Mouse (Mus musculus) neutrophil, adult 83 days (primary cell): ENCODE results near the gene Ccdc106. TPM values are rescaled to one million over a fixed set of nuclear protein-coding genes. Genes with fewer than 3 reads are reported as not detected.

Experiments
- total RNA-seq, 2 experiments: library from RNA; stranded (reverse); gene quantifications; one replicate each; pipeline ENCODE4 v1.2.4; 2023

Ccdc106 gene
- total RNA-seq, result under 1 TPM; 0.42 to 0.70 TPM

GRCm38 (mm10) chr7:5020000-5020681, at the start of gene Ccdc106, which contains the start of gene Zfp865:
Gene Ccdc106, plus strand, starts transcription at chr7:5020553.
Gene Zfp865, plus strand, starts transcription at chr7:5020376.

DNA sequence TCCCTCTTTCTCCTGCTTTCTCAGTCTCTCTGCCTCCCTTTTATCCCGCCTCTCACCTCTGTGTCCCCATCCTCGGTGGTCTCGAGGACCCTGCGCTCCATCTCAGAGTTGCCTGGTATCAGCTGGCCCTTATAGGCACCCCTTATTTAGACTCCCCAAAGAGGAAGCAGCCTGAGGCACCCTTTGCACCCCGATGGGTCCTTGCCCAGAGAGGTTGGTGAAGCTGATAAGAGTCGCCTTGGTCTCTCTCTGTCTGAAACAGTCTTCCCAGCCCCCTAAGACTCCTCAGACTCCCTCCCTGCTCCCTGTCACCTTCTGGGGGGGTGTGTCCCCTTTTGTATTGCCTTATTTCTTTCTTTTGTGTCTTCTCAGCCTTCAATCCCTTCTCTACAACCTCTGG, 49.3 kb upstream of the Ccdc106 start, which contains the start of gene Sbk3:
Sbk3 (minus strand) TSS at position 101 of the 400 bp plus-strand sequence.

GRCm38 (mm10) chr7:4996003-4996895, 24.1 kb upstream of the Ccdc106 start, which contains the start of gene Zfp579:
Gene Zfp579, minus strand, starts transcription at chr7:4996158.

GRCm38 (mm10) chr7:5014251-5015117, 5.9 kb upstream of the Ccdc106 start, which contains the start of the genes Zfp524 and Fiz1:
Gene Zfp524, plus strand, starts transcription at chr7:5014415.
Gene Fiz1, minus strand, starts transcription at chr7:5014697.

DNA sequence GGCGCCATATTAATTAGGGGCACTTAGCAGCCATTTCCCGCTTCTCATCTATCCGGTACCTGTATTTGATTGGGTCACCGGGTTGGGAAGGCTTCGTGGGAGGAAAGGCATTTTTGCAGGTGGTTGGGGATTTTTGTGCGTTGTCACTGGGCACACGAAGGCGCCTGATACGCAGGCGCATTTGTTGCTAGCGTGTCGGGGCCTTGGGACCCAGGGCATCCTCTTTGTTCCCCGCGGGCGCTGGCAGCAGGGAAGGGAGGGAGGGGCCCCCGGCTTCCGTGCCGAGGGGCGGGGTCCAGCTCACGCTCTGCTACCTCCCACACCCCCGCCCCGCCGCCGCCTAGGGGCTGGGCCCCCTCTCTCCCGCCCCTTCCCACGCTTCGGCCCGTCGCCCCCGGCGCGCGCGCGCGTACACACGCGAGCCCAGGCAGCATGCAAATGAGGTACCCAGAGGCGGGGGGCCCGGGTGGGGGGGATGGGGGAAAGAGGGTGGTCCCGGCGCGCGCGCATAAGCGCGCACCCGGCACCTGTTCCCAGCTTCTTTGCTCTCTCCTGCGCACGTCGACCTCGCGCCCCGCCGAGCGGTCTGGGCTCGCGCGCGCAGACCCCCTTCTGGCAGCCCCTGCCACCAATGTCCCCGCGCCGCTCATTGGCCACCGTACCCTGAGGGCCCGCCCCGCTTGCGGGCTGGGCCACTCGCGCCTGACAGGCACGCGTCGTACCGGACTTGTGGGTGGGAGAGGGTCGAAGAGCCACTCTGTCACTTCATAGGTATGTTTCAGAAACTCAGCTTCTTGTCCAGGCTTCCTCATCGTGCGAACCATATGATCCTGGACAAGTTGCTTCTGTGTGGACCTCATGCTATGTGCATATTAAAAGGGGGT, 5.0 kb upstream of the Ccdc106 start, which contains the start of gene Gm44973:
Gm44973 (plus strand) TSS at position 379 of the 884 bp plus-strand sequence.

DNA sequence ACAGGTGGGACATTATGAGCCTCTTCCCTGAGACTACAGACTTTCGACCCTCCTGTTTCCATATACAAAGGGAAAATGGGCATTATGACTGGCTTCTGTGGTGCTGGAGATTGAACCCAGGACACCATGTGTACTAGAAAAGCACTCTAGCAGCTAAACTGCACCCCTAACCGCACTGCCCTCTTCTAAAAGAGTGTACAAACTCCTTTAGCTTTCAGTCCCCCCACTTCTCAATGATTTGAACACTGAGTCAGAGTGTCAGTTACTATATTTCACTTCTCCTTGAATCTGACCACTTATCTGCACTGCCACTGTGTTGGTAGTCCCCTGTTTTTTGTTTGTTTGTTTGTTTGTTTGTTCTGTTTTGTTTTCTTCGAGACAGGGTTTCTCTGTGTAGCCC, 13.5 kb downstream of the Ccdc106 start, which contains the start of gene 4632433K11Rik:
4632433K11Rik (plus strand) TSS at position 301 of the 400 bp plus-strand sequence.

GRCm38 (mm10) chr7:5038109-5038732, 17.9 kb downstream of the Ccdc106 start, which contains the start of gene Zfp784:
Gene Zfp784, minus strand, starts transcription at chr7:5038446.

DNA sequence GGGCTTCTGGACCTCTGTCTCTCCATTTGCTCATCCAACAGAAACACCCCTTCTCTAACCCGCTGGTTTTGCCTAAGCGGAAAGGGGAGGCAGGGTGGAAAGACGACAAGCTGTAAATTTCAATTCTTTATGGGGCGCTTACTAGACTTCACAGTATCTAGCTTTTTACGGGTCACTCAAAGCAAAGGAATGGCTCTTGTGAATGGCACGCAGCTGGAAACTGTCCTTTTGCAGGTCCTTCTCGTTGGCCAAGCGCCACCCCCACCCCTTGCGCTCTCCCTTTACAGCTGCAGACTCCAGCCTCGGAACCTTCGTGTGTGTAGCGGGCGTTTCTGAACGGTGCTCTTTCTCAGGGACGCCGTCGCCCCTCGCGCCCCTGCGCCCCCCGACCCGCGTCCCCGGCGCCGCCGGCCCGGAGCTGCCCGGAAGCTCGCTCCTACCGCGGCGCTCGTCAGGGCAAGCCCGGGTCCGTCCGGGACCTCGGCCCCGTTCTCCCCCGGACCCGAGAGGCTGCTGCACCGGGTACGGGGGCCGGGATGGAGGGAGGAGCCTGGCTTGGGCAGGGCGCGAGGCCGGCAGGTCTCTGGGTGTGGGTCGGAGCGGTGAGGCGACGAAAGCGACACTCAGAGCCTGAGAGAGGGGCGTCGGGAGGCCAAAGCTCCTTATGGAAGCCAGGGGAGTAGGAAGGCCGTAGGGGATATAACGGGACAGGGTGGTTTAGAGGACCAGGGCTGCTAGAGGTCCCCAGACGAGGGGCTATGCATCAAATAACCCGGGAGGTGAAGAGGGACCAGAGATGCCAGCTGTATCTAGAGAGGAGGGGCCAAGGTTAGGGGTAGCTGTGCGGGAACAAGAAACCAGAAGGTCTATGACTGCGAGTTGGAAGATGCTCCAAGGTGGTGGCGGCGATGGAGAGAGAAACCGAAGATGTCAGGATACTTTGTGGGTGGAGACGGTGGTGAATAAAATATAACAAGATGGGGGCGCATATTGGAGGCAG, 31.1 kb downstream of the Ccdc106 start, which contains the start of gene Zfp580:
Zfp580 (plus strand) TSS at position 346 of the 1,000 bp plus-strand sequence.

DNA sequence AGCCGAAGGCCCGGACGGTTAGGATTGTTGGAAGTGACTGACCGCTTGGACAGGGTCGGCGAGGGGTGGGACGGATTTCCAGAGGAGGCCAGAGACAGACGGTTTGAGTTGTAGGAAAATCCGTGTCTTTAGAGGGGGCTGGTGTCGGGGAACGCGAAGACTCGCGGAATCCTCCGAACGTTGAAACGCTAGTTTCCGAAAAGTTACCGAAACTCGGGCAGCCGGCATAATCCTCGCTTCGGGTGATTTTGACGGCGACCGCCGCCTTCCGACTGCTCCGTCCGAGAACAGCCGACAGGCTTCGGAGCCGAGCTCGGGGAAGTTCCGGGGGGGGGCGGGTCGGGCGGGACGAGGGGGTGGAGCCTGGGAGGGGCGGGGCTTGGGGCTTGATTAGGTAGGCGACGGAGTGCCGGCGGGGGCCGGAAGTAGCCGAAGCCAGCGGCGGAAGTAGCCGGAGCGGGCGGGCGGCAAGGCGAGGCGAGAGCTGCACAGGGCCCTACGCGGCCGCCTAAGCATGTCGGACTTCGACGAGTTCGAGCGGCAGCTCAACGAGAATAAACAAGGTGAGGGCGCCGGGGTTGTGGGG, 41.5 kb downstream of the Ccdc106 start, which contains the start of gene U2af2:
U2af2 (plus strand) TSS at position 370 of the 586 bp plus-strand sequence.

DNA sequence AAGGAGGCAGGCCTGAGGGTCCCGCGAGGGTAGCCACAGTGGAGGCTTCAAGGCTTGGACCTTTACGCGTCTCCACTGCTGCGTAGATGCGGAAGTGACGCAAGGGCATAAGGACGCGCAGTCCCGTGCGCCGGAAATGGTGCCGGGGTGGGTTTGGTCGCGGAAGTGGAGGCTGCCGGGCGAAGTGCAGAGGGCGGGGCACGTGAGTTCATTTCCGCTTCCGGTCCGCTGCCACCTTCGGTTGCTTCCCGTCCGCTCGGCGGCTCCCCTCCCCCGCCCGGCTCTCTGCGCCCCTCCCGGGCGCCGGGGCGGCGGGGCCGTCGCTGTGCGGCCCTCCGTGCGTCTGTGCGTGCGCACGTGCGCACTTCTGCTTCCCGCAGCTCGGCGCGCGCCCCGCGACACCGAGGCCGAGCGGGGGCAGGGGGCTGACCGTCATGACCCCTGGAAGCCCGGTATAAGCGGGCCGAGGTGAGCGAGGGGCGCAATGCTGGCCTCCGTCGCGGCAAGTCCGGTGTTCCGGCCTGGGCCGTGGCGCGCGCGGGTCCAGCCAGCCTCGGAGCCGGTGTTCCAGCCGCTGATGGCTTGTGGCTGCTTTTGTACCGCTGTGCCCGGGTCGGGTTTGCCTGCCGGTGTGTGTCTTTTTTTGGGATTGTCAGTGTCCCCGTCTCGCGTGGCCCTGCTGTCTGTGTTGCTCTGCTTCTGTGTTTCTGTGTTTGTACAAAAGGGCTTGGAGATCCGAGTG, 59.8 kb downstream of the Ccdc106 start, which contains the start of gene Epn1:
Epn1 (plus strand) TSS at position 226 of the 742 bp plus-strand sequence.

Other genes starting within 250 kb of the Ccdc106 start
- gene Fam71e2, start 249.3 kb upstream of the Ccdc106 start, total RNA-seq, result not detected
- not detected for gene Il11, start 237.7 kb upstream of the Ccdc106 start, total RNA-seq
- not detected for gene Tmem190, start 237.6 kb upstream of the Ccdc106 start, total RNA-seq
- 1 to 10 TPM; 2.1 to 2.4 TPM for gene Tmem238, start 230.9 kb upstream of the Ccdc106 start, total RNA-seq
- gene Rpl28, start 227.7 kb upstream of the Ccdc106 start, total RNA-seq, result 1,000 to 10,000 TPM in 1 of 2 experiments, 100 to 1,000 TPM in 1; 932 to 1,065 TPM
- gene Ube2s, start 208.0 kb upstream of the Ccdc106 start, total RNA-seq, result 100 to 1,000 TPM; 229 to 230 TPM
- not detected for gene Shisa7, start 175.9 kb upstream of the Ccdc106 start, total RNA-seq
- 1 to 10 TPM; 4.5 to 7.4 TPM for gene Isoc2b, start 150.3 kb upstream of the Ccdc106 start, total RNA-seq
- 1 to 10 TPM; 5.8 to 7.4 TPM for gene Isoc2a, start 143.4 kb upstream of the Ccdc106 start, total RNA-seq
- gene Gm36210, start 114.0 kb upstream of the Ccdc106 start, total RNA-seq, result not detected
- 10 to 100 TPM; 12.6 to 13.0 TPM for gene Zfp628, start 105.3 kb upstream of the Ccdc106 start, total RNA-seq
- gene Nat14, start 98.5 kb upstream of the Ccdc106 start, total RNA-seq, result 1 to 10 TPM; 2.3 to 3.0 TPM
- under 1 TPM; 0.07 to 0.42 TPM for gene Ssc5d, start 94.8 kb upstream of the Ccdc106 start, total RNA-seq
- gene Sbk2, start 56.1 kb upstream of the Ccdc106 start, total RNA-seq, result not detected
- gene Sbk3, start 49.4 kb upstream of the Ccdc106 start, total RNA-seq, result not detected
- gene Zfp579, start 24.4 kb upstream of the Ccdc106 start, total RNA-seq, result 1 to 10 TPM; 4.7 to 5.2 TPM
- 10 to 100 TPM; 13.7 to 14.8 TPM for gene Zfp524, start 6.1 kb upstream of the Ccdc106 start, total RNA-seq
- 10 to 100 TPM; 26.8 to 27.6 TPM for gene Fiz1, start 5.9 kb upstream of the Ccdc106 start, total RNA-seq
- not detected for gene Gm44973, start 5.1 kb upstream of the Ccdc106 start, total RNA-seq
- gene Zfp865, start 177 bp upstream of the Ccdc106 start, total RNA-seq, result 10 to 100 TPM; 28.4 to 28.5 TPM
- gene 4632433K11Rik, start 13.6 kb downstream of the Ccdc106 start, total RNA-seq, result under 1 TPM in 1 of 2 experiments, not detected in 1; 0.71 TPM
- gene Zfp784, start 17.9 kb downstream of the Ccdc106 start, total RNA-seq, result 1 to 10 TPM; 2.1 to 2.6 TPM
- not detected for gene Zfp580, start 31.0 kb downstream of the Ccdc106 start, total RNA-seq
- gene U2af2, start 41.6 kb downstream of the Ccdc106 start, total RNA-seq, result 100 to 1,000 TPM; 211 to 222 TPM
- gene Epn1, start 59.7 kb downstream of the Ccdc106 start, total RNA-seq, result 100 to 1,000 TPM; 143 to 145 TPM
- not detected for gene Rfpl4, start 96.4 kb downstream of the Ccdc106 start, total RNA-seq
- not detected for gene Rasl2-9, start 105.4 kb downstream of the Ccdc106 start, total RNA-seq
- gene Vmn1r55, start 129.1 kb downstream of the Ccdc106 start, total RNA-seq, result not detected
- not detected for gene Vmn1r56, start 176.2 kb downstream of the Ccdc106 start, total RNA-seq
- not detected for gene Vmn1r57, start 197.9 kb downstream of the Ccdc106 start, total RNA-seq